Mouse (Mus musculus) splenic B cell, adult 2 months (primary cell): ENCODE results near the gene 2900011O08Rik.
A peak's percentile ranks its signal among the peaks of the same experiment; 100 is the strongest.

Experiments
- DNase-seq: peaks from one replicate; pipeline ENCODE4 v3.0.0-alpha.2; 2011; ENCODE audit warnings: low read depth, low spot score
- H3K27me3 ChIP-seq: 2 replicates; pipeline ENCODE4 v1.6.1; 2012; ENCODE audit warnings: mild to moderate bottlenecking, low read length, moderate library complexity, mixed read lengths; ENCODE audit not compliant: control insufficient read depth, poor library complexity, insufficient read depth, severe bottlenecking
- H3K36me3 ChIP-seq: 2 replicates; pipeline ENCODE4 v1.6.1; 2012; ENCODE audit warnings: mild to moderate bottlenecking, low read length, moderate library complexity, mixed read lengths; ENCODE audit not compliant: control insufficient read depth, poor library complexity, insufficient read depth, severe bottlenecking

The 2900011O08Rik gene

GRCm38 (mm10) chr16:14122586-14122985, 136.2 kb downstream of the 2900011O08Rik start:
- DNase-seq, result no peak
- Histone ChIP-seq H3K27me3 (no peaks in the 10 kb centered on the region), H3K36me3 (peaks cover 5% of the 10 kb centered on the region; the same call in 1 of the 2 replicates)

DNA sequence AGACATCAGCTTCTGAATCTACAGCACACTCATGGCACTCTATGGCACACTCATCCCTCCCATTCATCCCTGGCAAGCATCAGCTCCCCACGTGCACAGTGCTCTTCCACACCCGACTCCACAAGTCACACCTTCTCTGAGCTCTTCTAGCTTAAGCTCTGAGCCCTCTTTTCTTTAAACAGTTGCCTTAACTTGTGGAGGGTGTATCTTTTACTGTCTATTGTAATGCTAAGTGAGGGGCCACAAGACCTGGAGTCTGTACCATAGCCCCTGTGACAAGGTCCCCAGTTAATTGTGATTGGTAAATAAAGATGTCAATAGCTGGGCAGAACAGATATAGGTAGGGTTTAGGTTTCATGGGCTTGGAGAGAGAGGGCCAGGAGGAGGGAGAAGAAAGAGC, 137.5 kb downstream of the 2900011O08Rik start:
- DNase-seq, result no peak
- Histone ChIP-seq H3K36me3 (peaks cover 5% of the 10 kb centered on the region; the same call in 1 of the 2 replicates), H3K27me3 (no peaks in the 10 kb centered on the region)

GRCm38 (mm10) chr16:14124709-14125108, 138.3 kb downstream of the 2900011O08Rik start:
- DNase-seq, result no peak
- peaks cover 9% of the 10 kb centered on the region for H3K36me3 ChIP-seq
- no peaks in the 10 kb centered on the region for H3K27me3 ChIP-seq

GRCm38 (mm10) chr16:14125253-14125652, 138.8 kb downstream of the 2900011O08Rik start:
- Histone ChIP-seq H3K36me3 (peaks cover 9% of the 10 kb centered on the region), H3K27me3 (no peaks in the 10 kb centered on the region)
- DNase-seq, result peak; percentile 36

DNA sequence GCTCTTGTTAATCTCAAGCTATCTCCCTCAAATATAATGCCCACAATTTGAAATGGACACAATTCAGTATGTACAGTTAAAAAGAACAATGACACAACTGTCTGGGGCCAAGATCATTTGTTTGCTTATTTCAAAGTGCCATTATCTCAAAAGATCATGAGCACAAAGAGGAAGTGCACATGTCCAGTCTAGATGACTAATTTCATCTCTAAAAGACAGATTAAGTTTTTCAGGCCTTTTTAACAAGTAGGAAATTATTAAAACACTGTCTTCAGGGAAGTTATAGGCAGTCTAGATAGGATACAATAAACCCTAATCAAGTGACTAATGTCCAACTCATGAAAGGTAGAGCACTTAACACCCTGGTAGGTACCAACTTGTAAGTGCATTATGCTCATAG, 142.6 kb downstream of the 2900011O08Rik start:
- Histone ChIP-seq H3K36me3 (peaks cover 13% of the 10 kb centered on the region), H3K27me3 (no peaks in the 10 kb centered on the region)
- no peak for DNase-seq

DNA sequence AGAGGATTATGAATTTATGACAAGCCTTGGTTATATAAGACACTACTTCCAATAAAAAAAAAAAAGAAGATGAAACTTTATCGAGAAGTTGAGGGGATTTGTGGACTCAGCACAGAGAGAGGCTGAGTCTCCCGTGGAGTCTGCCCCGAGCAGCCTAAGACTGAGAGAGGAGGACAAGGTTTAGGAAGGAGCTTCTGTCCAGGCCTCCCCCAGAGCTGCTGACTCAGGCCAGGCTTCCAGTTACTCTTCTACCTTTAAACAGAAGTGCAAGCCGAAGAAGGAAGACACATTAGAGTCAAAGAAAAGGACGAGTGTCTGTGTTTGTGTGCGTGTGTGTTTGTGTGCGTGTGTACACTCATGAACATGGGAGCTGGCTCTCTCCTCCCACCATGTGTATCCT, 144.4 kb downstream of the 2900011O08Rik start:
- no peak for DNase-seq
- Histone ChIP-seq H3K27me3 (no peaks in the 10 kb centered on the region), H3K36me3 (peaks cover 19% of the 10 kb centered on the region)

- DNase-seq, result no peak
- Histone ChIP-seq H3K27me3 (no peaks in the 10 kb centered on the region), H3K36me3 (peaks cover 23% of the 10 kb centered on the region)
Observed at GRCm38 (mm10) chr16:14131376-14131775, 145.0 kb downstream of the 2900011O08Rik start.

GRCm38 (mm10) chr16:14131838-14132237, 145.4 kb downstream of the 2900011O08Rik start:
- no peak for DNase-seq
- Histone ChIP-seq H3K27me3 (no peaks in the 10 kb centered on the region), H3K36me3 (peaks cover 25% of the 10 kb centered on the region)

GRCm38 (mm10) chr16:14135014-14135413, 148.6 kb downstream of the 2900011O08Rik start:
- DNase-seq, result peak; percentile 24
- Histone ChIP-seq H3K27me3 (no peaks in the 10 kb centered on the region), H3K36me3 (peaks cover 28% of the 10 kb centered on the region)

- Histone ChIP-seq H3K36me3 (peaks cover 27% of the 10 kb centered on the region), H3K27me3 (no peaks in the 10 kb centered on the region)
- DNase-seq, result no peak
Observed at GRCm38 (mm10) chr16:14137976-14138561, 151.7 kb downstream of the 2900011O08Rik start.

- Histone ChIP-seq H3K36me3 (peaks cover 29% of the 10 kb centered on the region), H3K27me3 (no peaks in the 10 kb centered on the region)
- no peak for DNase-seq
Observed at GRCm38 (mm10) chr16:14139106-14139505, 152.7 kb downstream of the 2900011O08Rik start.

- Histone ChIP-seq H3K27me3 (no peaks in the 10 kb centered on the region), H3K36me3 (peaks cover 33% of the 10 kb centered on the region)
- DNase-seq, result no peak
Observed at GRCm38 (mm10) chr16:14143298-14143697, 156.9 kb downstream of the 2900011O08Rik start.

GRCm38 (mm10) chr16:14147712-14148111, 161.3 kb downstream of the 2900011O08Rik start:
- no peaks in the 10 kb centered on the region for H3K27me3 ChIP-seq
- peak; percentile 28 for DNase-seq
- H3K36me3 ChIP-seq, result peaks cover 33% of the 10 kb centered on the region
